Mouse (Mus musculus) liver, postnatal 0 days (tissue): ENCODE measurements around the gene Anxa4.

ENCODE experiments used
- CTCF ChIP-seq: sonication (generic); IDR thresholded peaks from 2 replicates; pipeline ENCODE4 v1.5.1; 2016; ENCODE audit warnings: antibody characterized with exemption, low read depth
- EP300 ChIP-seq: IDR thresholded peaks from 2 replicates; pipeline ENCODE4 v1.6.1; 2016; ENCODE audit warnings: antibody characterized with exemption, low read depth, mild to moderate bottlenecking

GRCm38 (mm10) chr6:86781361-86781957, 11.9 kb downstream of the Anxa4 start:
- TF ChIP-seq CTCF (no peak), EP300 (no peak)
